Mouse (Mus musculus) ES-E14 (cell line): ENCODE results near the gene Uspl1.
"Not testable (repeated sequence)": the region's sequence is repeated elsewhere in the genome, so short reads cannot be mapped to it uniquely, and the experiment has no call there.

Source experiments
- CHD2 ChIP-seq: IDR thresholded peaks from 2 replicates; pipeline ENCODE4 v1.6.1; 2014; ENCODE audit warnings: mild to moderate bottlenecking, low read depth, low read length, inconsistent platforms
- ZNF384 ChIP-seq: IDR thresholded peaks from 2 replicates; pipeline ENCODE4 v1.6.1; 2012; ENCODE audit warnings: low read depth, low read length, inconsistent platforms

DNA sequence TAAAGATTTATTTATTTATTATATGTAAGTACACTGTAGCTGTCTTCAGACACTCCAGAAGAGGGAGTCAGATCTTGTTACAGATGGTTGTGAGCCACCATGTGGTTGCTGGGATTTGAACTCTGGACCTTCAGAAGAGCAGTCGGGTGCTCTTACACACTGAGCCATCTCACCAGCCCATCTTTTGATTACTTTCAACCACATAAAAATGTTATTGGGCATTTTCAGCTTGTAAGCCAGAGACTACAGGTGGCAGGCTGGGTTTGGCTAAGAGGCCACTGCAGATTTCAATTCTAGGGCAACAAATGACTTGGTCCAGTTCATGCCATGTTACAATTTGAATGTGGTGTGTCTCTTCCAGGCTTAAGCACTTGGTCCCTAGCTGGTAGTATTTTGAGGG lies 43.0 kb upstream of the Uspl1 start:
- TF ChIP-seq CHD2, ZNF384: not testable (repeated sequence)
